ENCODE assay signal across 17 mouse cellular contexts in genomic region chr8:15500973-15501372, GRCm38 (mm10).
DNase-seq lines count a peak whose midpoint lies in the region.
"Had no signal": no experiment of that assay in that cellular context is flagged by ENCODE, and none has a peak within 500 bp of the region (broad histone marks: within the 10 kb centered on the region; RNA-seq: fewer than 3 reads in every experiment).

No protein-coding gene starts in this region.

- intact Hi-C loops in left cerebral cortex, postnatal 25 days (cut with DNase I): no loop called here

- peak; percentile 39 to 62 for DNase-seq in frontal cortex, postnatal 36 days (ENCODE audit: low spot score in 2 of 2)
- no peak for DNase-seq in frontal cortex, postnatal 25 days (ENCODE audit: low spot score in 2 of 2)
- peak; percentile 44 to 77 for DNase-seq in left cerebral cortex, postnatal 25 days (ENCODE audit: low spot score in 2 of 2)
- no peak for DNase-seq in left cerebral cortex, adult 11 months (ENCODE audit: low spot score)
- peak; percentile 43 to 44 for DNase-seq in right cerebral cortex, adult 2 months (ENCODE audit: low spot score in 2 of 2)
- DNase-seq in right cerebral cortex, postnatal 4 days: no peak
- DNase-seq in lung, postnatal 4 days: no peak
- DNase-seq: adrenal gland, postnatal 14 days; cerebellum, adult 18-20 months; cerebellum, postnatal 10 days; forebrain, postnatal 0 days; gastrocnemius, postnatal 10 days; heart, postnatal 14 days; kidney, adult 11 months; kidney, postnatal 14 days; lung, embryonic 14.5 days; lung, postnatal 14 days had no signal

Comparison
In these comparisons a context has a peak if more than half of its experiments do, and no peak if none do; other contexts are left out.
1. DNase-seq: peak in frontal cortex, postnatal 36 days (2 of 2), left cerebral cortex, postnatal 25 days (2 of 2) and right cerebral cortex, adult 2 months (2 of 2); none in frontal cortex, postnatal 25 days (0 of 2), left cerebral cortex, adult 11 months (single experiment), right cerebral cortex, postnatal 4 days (single experiment) and lung, postnatal 4 days (0 of 2).